Mouse (Mus musculus) forebrain, embryonic 15.5 days (tissue): ENCODE results near the gene Ndufv3. TPM values are rescaled to one million over a fixed set of nuclear protein-coding genes. Genes with fewer than 3 reads are reported as not detected.
"Not testable (repeated sequence)": the region's sequence is repeated elsewhere in the genome, so short reads cannot be mapped to it uniquely, and the experiment has no call there.

Experiments
- ATAC-seq: fragments of 200-750 bp; cut with Nextera tagmentation; replicated peaks from 2 replicates; pipeline ENCODE4 v1.8.0; 2017; ENCODE audit warnings: mild to moderate bottlenecking, moderate TSS enrichment, moderate library complexity
- H3K27ac ChIP-seq: fragments of 300-500 bp; sonication (generic); replicated peaks from 2 replicates; pipeline ENCODE4 v1.5.1; 2015; ENCODE audit warnings: mild to moderate bottlenecking, inconsistent platforms
- H3K27me3 ChIP-seq: fragments of 300-500 bp; sonication (generic); 2 replicates; pipeline ENCODE4 v1.6.1; 2015; ENCODE audit warnings: inconsistent platforms
- H3K36me3 ChIP-seq: fragments of 300-500 bp; sonication (generic); 2 replicates; pipeline ENCODE4 v1.6.1; 2015; ENCODE audit warnings: mild to moderate bottlenecking, inconsistent platforms
- H3K4me1 ChIP-seq: fragments of 300-500 bp; sonication (generic); 2 replicates; pipeline ENCODE4 v1.6.1; 2015; ENCODE audit warnings: inconsistent platforms
- H3K4me2 ChIP-seq: fragments of 300-500 bp; sonication (generic); replicated peaks from 2 replicates; pipeline ENCODE4 v1.6.1; 2015; ENCODE audit warnings: mild to moderate bottlenecking, inconsistent platforms
- H3K4me3 ChIP-seq: fragments of 300-500 bp; sonication (generic); 2 replicates; pipeline ENCODE4 v1.5.1; 2015; ENCODE audit warnings: mild to moderate bottlenecking, inconsistent platforms
- H3K9ac ChIP-seq: fragments of 300-500 bp; sonication (generic); replicated peaks from 2 replicates; pipeline ENCODE4 v1.6.1; 2015; ENCODE audit warnings: mild to moderate bottlenecking, inconsistent platforms
- H3K9me3 ChIP-seq: fragments of 300-500 bp; sonication (generic); 2 replicates; pipeline ENCODE4 v1.6.1; 2016; ENCODE audit warnings: inconsistent platforms
- WGBS: fragments of 180-500 bp; shearing (Covaris S2); methylation state at CpG from one replicate; pipeline ENCODE4 v1.1.7; 2015; ENCODE audit warnings: mixed read lengths; 5-methylcytosine and 5-hydroxymethylcytosine counted together
- polyA plus RNA-seq: library from polyadenylated mRNA; unstranded; fragments of >200 nt; fragmentation: Nextera tagmentation; extraction: Ambion mirVana; gene quantifications from 2 replicates; pipeline ENCODE4 v1.2.1, GENCODE M21; 2015

Ndufv3 gene
- polyA plus RNA-seq, 1 experiment from 2014 or later = 334 TPM

DNA sequence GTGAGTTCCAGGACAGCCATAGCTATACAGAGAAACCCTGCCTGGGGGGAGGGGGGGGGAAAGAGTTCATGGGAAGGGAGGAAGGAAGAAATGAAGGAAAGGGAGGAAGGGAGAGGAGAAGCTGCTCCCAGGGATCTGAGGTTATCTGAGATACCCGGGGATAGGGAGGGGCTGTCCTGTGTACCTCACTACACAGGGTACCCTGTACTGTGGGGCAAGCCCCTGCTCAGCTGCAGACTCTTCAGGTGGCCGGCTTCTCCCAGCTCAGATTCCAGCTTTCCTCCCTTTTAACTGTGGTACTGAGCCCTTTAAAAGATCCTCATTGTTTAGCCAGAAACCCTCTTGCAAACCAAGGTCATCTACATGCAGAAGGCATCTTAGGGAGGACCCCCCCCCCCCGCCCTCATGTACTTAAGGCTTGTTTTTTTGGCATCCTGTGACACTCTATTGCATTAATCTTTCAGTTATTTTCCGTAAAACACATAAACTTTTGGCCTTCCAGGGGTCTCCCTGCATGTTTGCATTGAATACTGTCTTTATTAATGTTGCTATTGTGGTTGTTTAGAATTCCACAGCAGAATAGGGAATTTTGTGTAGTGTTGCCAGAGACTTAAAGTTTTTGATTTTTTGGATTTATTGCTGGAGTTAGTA is 21.0 kb downstream of the Ndufv3 start:
- Histone ChIP-seq H3K4me3 (no peak overlapping the region), H3K4me2 (no peak overlapping the region), H3K9ac (no peak overlapping the region), H3K27ac (peak overlapping the region; percentile 77), H3K36me3 (no peaks in the 10 kb centered on the region), H3K27me3 (no peaks in the 10 kb centered on the region), H3K4me1 (peaks cover 20% of the 10 kb centered on the region), H3K9me3 (no peaks in the 10 kb centered on the region)
- ATAC-seq = no peak
- WGBS = 48% methylated on average over 4 of the region's 4 CpGs

DNA sequence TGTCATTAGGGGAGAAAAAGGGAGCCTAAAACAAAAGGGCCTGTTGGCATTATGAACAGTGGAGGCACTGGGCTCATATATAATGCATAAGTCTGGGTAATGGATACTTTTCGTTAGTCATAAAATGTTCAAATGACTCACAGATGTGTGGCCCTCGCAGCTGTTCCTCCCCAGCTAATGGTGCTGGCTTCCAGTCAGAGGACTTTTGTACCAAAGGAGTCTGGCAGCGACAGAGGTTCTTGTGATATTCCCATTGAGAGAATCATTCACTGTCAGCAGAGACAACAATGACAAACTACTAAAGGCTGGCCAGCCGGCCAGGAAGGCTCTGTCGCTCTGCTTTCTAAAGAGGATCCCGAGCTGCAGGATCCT is 21.5 kb downstream of the Ndufv3 start:
- no peaks in the 10 kb centered on the region for H3K36me3 ChIP-seq
- H3K9ac ChIP-seq = no peak overlapping the region
- peaks cover 18% of the 10 kb centered on the region for H3K4me1 ChIP-seq
- H3K4me2 ChIP-seq = no peak overlapping the region
- no peaks in the 10 kb centered on the region for H3K27me3 ChIP-seq
- H3K4me3 ChIP-seq = no peak overlapping the region
- peak; percentile 57 for ATAC-seq
- WGBS = 27% methylated on average over 6 of the region's 6 CpGs
- peak overlapping the region; percentile 77 for H3K27ac ChIP-seq
- no peaks in the 10 kb centered on the region for H3K9me3 ChIP-seq

DNA sequence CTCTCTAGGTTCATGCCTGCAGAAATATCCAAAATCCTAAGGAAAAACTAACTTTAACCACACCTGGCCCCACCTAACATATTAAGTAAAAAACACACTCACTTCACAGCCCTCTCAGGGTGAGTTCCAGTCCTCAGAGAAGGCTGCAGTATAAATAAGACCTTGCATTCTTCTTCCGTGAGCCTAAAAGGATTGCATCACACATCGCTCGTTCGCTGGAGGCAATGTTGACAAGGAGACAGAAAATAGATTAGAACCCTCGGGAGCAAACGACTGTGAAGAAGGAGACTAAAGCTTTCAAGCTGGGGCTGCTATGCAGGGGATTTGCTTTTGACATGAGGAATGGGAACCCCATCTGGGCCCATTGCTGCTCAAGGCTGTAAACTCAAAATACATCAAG is 23.7 kb downstream of the Ndufv3 start:
- Histone ChIP-seq H3K4me2 (no peak overlapping the region), H3K36me3 (no peaks in the 10 kb centered on the region), H3K27me3 (no peaks in the 10 kb centered on the region), H3K4me3 (no peak overlapping the region), H3K9me3 (no peaks in the 10 kb centered on the region), H3K4me1 (peaks cover 15% of the 10 kb centered on the region), H3K9ac (no peak overlapping the region), H3K27ac (no peak overlapping the region)
- no peak for ATAC-seq
- 29% methylated on average over 6 of the region's 6 CpGs for WGBS

DNA sequence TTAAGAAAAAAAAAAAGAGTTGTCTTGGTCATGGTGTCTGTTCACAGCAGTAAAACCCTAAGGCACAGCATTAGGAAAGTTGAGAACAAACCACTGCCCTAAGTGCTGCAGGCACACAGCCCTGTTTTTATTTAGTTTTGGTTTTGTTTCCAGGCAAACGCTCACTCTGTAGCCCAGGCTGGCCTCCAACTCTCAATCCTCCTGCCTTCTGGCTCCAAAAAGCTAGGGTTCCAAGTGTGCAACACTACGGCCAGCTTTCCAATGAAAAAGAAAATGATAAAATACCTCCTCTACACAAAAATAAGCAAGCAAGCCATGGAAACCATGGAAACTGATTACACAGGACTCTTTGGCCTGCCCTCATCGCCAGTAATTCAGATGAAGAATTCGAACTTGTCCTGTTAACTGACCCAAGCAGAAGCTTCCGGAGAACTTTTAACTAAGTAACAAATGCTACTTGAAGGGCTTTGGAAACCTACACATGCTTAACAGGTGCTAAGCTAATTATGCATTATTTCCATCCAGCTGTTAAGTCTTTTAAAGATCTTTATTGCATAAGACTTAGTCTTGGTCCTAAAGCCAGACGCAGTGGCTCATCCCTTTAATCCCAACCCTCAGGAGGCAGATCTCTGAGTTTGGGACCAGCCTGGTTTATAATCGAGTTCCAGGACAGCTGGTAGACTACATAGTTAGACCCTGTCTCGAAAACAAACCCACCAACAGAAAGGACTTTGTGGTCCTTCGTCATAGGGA is 26.7 kb downstream of the Ndufv3 start:
- Histone ChIP-seq H3K36me3 (no peaks in the 10 kb centered on the region), H3K4me1 (peaks cover 6% of the 10 kb centered on the region), H3K4me2 (no peak overlapping the region), H3K27ac (no peak overlapping the region), H3K9ac (no peak overlapping the region), H3K9me3 (no peaks in the 10 kb centered on the region), H3K27me3 (no peaks in the 10 kb centered on the region), H3K4me3 (no peak overlapping the region)
- WGBS = 84% methylated on average over 9 of the region's 9 CpGs
- no peak for ATAC-seq

DNA sequence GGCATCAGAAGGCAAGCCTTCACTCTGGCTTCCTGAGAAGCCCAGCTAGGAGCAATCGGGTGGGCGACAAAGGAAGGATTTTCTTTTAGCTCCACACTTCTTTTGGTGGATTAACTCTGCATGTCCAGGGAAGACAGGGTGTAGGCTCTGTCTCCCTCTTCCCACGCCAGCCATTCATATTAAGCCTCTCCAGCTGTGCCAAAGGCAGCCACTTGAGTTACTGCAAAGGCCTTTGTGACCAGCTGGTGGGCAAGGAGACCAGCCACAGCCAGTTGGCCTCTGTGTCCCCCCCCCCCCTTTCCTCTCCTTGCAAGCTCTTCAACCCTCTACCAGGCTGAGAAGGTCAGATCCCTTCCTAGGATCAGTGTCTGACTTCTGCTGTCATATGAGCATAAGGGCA is 28.1 kb downstream of the Ndufv3 start:
- H3K9me3 ChIP-seq = no peaks in the 10 kb centered on the region
- no peak overlapping the region for H3K9ac ChIP-seq
- no peak overlapping the region for H3K4me3 ChIP-seq
- no peak overlapping the region for H3K27ac ChIP-seq
- no peaks in the 10 kb centered on the region for H3K27me3 ChIP-seq
- ATAC-seq = no peak
- no peaks in the 10 kb centered on the region for H3K4me1 ChIP-seq
- no peaks in the 10 kb centered on the region for H3K36me3 ChIP-seq
- no peak overlapping the region for H3K4me2 ChIP-seq
- WGBS = 14% methylated on average over 3 of the region's 3 CpGs

DNA sequence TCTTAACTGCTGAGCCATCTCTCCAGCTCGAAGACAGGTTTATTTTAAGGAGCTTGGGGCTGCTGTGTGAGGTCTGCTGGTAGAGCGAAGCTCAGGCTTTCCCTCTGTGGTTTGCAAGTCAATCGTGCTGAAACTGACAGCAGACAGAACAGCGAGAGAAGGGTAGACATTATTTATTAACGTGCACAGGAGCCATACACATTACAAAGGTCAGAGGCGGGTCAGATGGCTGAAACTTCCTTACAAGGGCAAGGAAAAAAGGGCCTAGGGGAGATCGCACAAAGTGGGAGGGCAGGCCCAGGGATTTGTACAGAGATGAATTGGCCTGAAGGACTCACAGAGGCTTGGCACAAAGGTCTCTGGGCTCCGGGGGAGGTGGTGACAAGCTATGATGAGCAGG is 29.5 kb downstream of the Ndufv3 start:
- Histone ChIP-seq H3K4me2 (no peak overlapping the region), H3K27ac (no peak overlapping the region), H3K27me3 (no peaks in the 10 kb centered on the region), H3K36me3 (no peaks in the 10 kb centered on the region), H3K9me3 (no peaks in the 10 kb centered on the region), H3K4me1 (no peaks in the 10 kb centered on the region), H3K4me3 (no peak overlapping the region), H3K9ac (no peak overlapping the region)
- WGBS = 72% methylated on average over 8 of the region's 8 CpGs
- ATAC-seq = no peak

DNA sequence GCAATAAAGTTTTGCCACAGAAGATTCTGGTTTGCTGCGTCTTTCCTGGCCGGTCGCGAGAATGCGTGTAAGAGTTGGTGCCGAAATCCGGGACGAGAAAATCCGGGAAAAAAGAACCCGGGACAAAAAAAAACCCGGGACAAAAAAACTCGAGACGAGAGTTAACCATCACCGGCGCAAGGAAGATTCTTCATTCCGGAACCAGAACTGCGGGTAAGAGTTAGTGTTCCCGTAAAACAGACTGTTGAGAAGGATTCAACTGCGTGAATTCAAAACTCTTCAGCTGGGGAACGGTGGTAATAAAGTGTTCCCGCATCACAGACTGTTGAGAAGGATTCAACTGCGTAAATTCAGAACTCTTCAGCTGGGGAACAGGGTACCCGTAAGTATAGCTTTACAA is 32.7 kb downstream of the Ndufv3 start:
- 95% methylated on average over 23 of the region's 23 CpGs for WGBS
- H3K4me1 ChIP-seq, H3K4me2 ChIP-seq, H3K9ac ChIP-seq, H3K27ac ChIP-seq, ATAC-seq, H3K4me3 ChIP-seq, H3K9me3 ChIP-seq, H3K36me3 ChIP-seq, H3K27me3 ChIP-seq: not testable (repeated sequence)

DNA sequence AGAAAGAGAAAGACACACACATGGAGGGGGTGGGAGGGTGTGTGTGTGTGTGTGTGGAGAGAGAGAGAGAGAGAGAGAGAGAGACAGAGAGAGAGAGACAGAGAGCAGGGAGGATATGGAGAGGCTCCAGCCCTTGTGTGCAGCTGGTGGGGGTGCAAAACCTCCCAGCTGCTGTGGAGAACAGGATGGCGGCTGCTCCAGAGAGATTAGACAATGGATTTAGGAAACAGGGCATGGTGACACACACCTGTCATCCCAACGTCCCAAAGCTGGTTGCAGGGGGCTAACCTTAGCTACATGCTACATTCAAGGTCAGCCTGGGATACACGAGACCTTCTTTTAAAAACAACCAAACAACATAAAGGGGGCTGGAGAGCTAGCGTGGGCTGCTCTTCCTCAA is 36.3 kb downstream of the Ndufv3 start:
- ATAC-seq = no peak
- no peaks in the 10 kb centered on the region for H3K36me3 ChIP-seq
- no peak overlapping the region for H3K4me3 ChIP-seq
- no peak overlapping the region for H3K4me2 ChIP-seq
- H3K9me3 ChIP-seq = no peaks in the 10 kb centered on the region
- peak overlapping the region; percentile 51 for H3K27ac ChIP-seq
- H3K9ac ChIP-seq = no peak overlapping the region
- peaks cover 14% of the 10 kb centered on the region; the same call in 1 of the 2 replicates for H3K4me1 ChIP-seq
- 62% methylated on average over 4 of the region's 4 CpGs for whole genome bisulfite sequencing
- H3K27me3 ChIP-seq = no peaks in the 10 kb centered on the region

DNA sequence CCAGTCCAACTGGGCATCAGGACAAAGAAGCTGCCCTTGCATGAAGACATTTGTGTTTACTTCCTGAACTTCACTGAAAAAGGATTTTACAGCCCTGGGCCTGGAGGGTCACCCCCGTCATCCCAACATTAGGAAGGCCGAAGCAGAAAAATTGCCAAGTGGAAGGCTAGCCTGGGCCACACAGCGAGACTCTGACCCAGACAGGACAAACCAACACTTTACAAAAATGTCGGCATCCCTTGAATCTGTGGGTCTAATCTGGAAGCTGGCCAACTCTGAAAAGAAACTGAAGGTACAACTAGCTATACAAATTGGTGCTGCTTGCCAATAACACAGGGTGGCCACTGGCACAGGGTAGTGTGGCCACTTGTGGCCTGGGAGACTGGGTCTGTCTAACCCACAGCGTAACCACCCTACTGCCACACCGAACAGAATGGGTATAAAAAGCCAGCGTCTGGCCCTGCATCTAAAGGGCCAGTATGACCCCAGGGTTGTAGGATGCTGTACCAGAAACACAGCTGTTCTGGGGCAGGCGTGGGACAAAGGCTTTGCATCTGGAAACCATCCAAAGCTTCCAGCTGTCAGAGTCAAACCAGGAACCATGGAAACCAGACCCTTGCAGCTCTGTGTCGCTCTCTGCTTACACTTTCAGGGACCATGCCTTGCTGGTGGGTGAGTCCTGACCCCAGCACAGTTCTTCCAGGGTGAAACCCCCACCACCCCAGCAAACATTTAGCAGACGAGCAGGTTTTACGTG is 37.4 kb downstream of the Ndufv3 start:
- WGBS = 38% methylated on average over 11 of the region's 11 CpGs
- Histone ChIP-seq H3K4me3 (no peak overlapping the region), H3K4me2 (no peak overlapping the region), H3K36me3 (no peaks in the 10 kb centered on the region), H3K9me3 (no peaks in the 10 kb centered on the region), H3K27ac (peak overlapping the region; percentile 63), H3K4me1 (peaks cover 14% of the 10 kb centered on the region; the same call in 1 of the 2 replicates), H3K9ac (no peak overlapping the region), H3K27me3 (no peaks in the 10 kb centered on the region)
- ATAC-seq = peak; percentile 68

DNA sequence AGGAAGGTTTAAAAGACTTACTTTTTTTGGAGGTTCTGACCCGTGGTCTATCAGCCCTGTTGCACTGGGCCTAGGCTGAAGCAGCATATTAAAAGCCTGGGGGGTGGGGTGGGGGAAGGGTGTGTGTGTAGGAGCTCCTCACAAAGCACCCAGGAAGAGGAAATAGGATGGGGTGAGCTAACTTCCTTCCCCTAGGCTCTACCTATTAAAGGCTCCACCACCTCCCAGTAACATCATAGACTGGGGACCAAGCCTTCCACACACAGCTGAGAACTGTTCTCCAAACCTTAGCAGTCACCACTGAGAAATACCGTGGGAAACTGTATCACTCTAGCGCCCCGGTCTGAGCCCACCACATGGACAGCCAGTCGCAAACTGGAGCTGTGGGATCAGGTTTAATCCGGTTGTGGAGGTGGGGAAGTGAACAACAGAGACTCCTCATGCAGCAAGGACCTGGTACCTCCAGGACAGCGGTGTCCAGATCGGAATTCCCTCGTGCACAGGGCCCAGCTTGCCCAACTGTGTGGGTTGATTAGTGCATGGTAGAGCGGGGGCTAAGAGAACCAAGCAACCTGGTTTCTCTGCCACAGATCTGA is 38.1 kb downstream of the Ndufv3 start:
- WGBS = 81% methylated on average over 10 of the region's 10 CpGs
- no peaks in the 10 kb centered on the region for H3K36me3 ChIP-seq
- peak overlapping the region; percentile 63; the same call in 1 of the 2 replicates for H3K27ac ChIP-seq
- H3K9ac ChIP-seq = no peak overlapping the region
- no peak overlapping the region for H3K4me2 ChIP-seq
- no peaks in the 10 kb centered on the region for H3K9me3 ChIP-seq
- no peak overlapping the region for H3K4me3 ChIP-seq
- no peak for ATAC-seq
- H3K4me1 ChIP-seq = peaks cover 14% of the 10 kb centered on the region; the same call in 1 of the 2 replicates
- H3K27me3 ChIP-seq = no peaks in the 10 kb centered on the region

DNA sequence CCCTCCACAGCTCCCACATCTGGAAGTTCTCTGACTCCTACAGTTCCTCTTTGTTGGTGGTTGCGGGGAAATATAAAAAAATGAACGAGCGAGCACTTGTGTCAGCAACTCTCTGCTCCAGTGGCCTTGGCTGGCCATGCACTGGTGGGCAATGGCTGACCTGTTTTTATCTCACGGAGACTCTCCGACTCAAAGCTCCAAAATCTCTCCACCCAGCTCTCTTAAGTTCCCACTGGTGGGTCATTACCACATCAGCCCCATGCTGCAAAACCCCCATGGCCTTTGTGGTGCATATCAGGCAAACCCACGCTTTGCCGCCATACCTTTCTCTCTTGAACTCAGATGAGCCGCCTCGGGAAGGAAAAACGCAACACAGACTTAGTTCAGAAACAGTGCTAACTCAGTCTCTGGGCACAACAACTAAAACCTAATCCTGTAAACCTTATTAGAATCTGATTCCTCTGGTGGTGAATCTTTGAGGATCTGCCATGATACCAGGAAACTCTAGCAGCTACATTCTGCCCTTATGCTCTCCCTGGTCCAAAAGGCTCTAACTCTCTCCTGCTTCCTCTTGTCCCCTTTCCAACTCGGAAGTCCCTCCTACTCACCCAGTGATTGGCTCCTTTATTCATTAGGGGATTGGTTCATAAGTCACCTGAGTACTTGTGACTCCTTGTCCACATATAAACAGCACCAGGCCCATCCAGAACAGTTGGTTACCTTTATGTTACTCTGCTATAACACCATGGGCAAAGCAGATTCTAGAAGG is 39.3 kb downstream of the Ndufv3 start:
- WGBS = 90% methylated on average over 11 of the region's 11 CpGs
- no peak overlapping the region for H3K4me2 ChIP-seq
- no peak overlapping the region for H3K27ac ChIP-seq
- H3K4me3 ChIP-seq = no peak overlapping the region
- no peak overlapping the region for H3K9ac ChIP-seq
- no peaks in the 10 kb centered on the region for H3K36me3 ChIP-seq
- H3K4me1 ChIP-seq = peaks cover 21% of the 10 kb centered on the region
- ATAC-seq = no peak
- no peaks in the 10 kb centered on the region for H3K27me3 ChIP-seq
- no peaks in the 10 kb centered on the region for H3K9me3 ChIP-seq
